Mouse (Mus musculus) spleen, postnatal 4 days (tissue): Measurements from ENCODE around the gene Nexmif.
"Not testable (repeated sequence)": the region's sequence is repeated elsewhere in the genome, so short reads cannot be mapped to it uniquely, and the experiment has no call there.

Experiments
- DNase-seq, 2 experiments: peaks; one replicate each; pipeline ENCODE4 v3.0.0; 2022; ENCODE audit warnings: low spot score in 2 of 2

Gene Nexmif

GRCm38 (mm10) chrX:104200736-104201591, at the start of gene Nexmif:
TSS of gene Nexmif (minus strand) at chrX:104201185.
- no peak for DNase-seq

GRCm38 (mm10) chrX:104208701-104209100, 7.7 kb upstream of the Nexmif start:
- no peak for DNase-seq

GRCm38 (mm10) chrX:104201592-104202139, 681 bp upstream of the Nexmif start:
- peak in 1 of 2 experiments; percentile 52 for DNase-seq

GRCm38 (mm10) chrX:104200388-104200735, 623 bp downstream of the Nexmif start:
- peak in 1 of 2 experiments; percentile 63 for DNase-seq

- DNase-seq: peak; percentile 11 to 67
Measured at GRCm38 (mm10) chrX:104199611-104200387, 1.2 kb downstream of the Nexmif start.

- no peak for DNase-seq
Measured at GRCm38 (mm10) chrX:104199070-104199469, 1.9 kb downstream of the Nexmif start.

- no peak for DNase-seq
Measured at GRCm38 (mm10) chrX:104196561-104196960, 4.4 kb downstream of the Nexmif start.

- DNase-seq: peak in 1 of 2 experiments; percentile 12
Measured at GRCm38 (mm10) chrX:104179257-104179656, 21.7 kb downstream of the Nexmif start.

- DNase-seq: no peak
Measured at GRCm38 (mm10) chrX:104150072-104150471, 50.9 kb downstream of the Nexmif start.

GRCm38 (mm10) chrX:104115266-104115665, 85.7 kb downstream of the Nexmif start:
- not testable (repeated sequence) for DNase-seq

- DNase-seq: no peak
Measured at GRCm38 (mm10) chrX:104114596-104114995, 86.4 kb downstream of the Nexmif start.

GRCm38 (mm10) chrX:104054848-104055247, 146.1 kb downstream of the Nexmif start:
- DNase-seq: no peak

GRCm38 (mm10) chrX:104040276-104040675, 160.7 kb downstream of the Nexmif start:
- DNase-seq: no peak

- no peak for DNase-seq
Measured at GRCm38 (mm10) chrX:104033843-104034242, 167.1 kb downstream of the Nexmif start.

GRCm38 (mm10) chrX:104032756-104033155, 168.2 kb downstream of the Nexmif start:
- no peak for DNase-seq
